Mouse (Mus musculus) heart, embryonic 10.5 days (tissue): ENCODE measurements around the gene Sult6b2. TPM values are rescaled to one million over a fixed set of nuclear protein-coding genes. Genes with fewer than 3 reads are reported as not detected.

Experiments used
- DNase-seq: peaks from one replicate; pipeline ENCODE4 v3.0.0-alpha.2; 2017; ENCODE audit warnings: low spot score
- H3K27ac ChIP-seq: fragments of 300-500 bp; sonication (generic); 2 replicates; pipeline ENCODE4 v1.5.1; 2016; ENCODE audit warnings: mild to moderate bottlenecking
- H3K27me3 ChIP-seq: fragments of 300-500 bp; sonication (generic); 2 replicates; pipeline ENCODE4 v1.6.1; 2016; ENCODE audit warnings: mild to moderate bottlenecking; ENCODE audit not compliant: poor library complexity, insufficient read depth, severe bottlenecking
- H3K36me3 ChIP-seq: fragments of 300-500 bp; sonication (generic); 2 replicates; pipeline ENCODE4 v1.6.1; 2016; ENCODE audit warnings: mild to moderate bottlenecking, moderate library complexity
- H3K4me1 ChIP-seq: fragments of 300-500 bp; sonication (generic); 2 replicates; pipeline ENCODE4 v1.6.1; 2016; ENCODE audit warnings: mild to moderate bottlenecking
- H3K4me3 ChIP-seq: fragments of 300-500 bp; sonication (generic); 2 replicates; pipeline ENCODE4 v1.5.1; 2016; ENCODE audit warnings: mild to moderate bottlenecking, moderate library complexity
- H3K9me3 ChIP-seq: fragments of 300-500 bp; sonication (generic); 2 replicates; pipeline ENCODE4 v1.6.1; 2016; ENCODE audit warnings: mild to moderate bottlenecking, moderate library complexity
- WGBS: fragments of 180-500 bp; shearing (Covaris S2); methylation state at CpG from one replicate; pipeline ENCODE4 v1.1.7; 2016; 5-methylcytosine and 5-hydroxymethylcytosine counted together
- polyA plus RNA-seq: library from polyadenylated mRNA; unstranded; fragments of >200 nt; fragmentation: Nextera tagmentation; extraction: Ambion mirVana; gene quantifications from 2 replicates; pipeline ENCODE4 v1.2.1, GENCODE M21; 2016

The Sult6b2 gene
- polyA plus RNA-seq, 1 experiment from 2014 or later = not detected

DNA sequence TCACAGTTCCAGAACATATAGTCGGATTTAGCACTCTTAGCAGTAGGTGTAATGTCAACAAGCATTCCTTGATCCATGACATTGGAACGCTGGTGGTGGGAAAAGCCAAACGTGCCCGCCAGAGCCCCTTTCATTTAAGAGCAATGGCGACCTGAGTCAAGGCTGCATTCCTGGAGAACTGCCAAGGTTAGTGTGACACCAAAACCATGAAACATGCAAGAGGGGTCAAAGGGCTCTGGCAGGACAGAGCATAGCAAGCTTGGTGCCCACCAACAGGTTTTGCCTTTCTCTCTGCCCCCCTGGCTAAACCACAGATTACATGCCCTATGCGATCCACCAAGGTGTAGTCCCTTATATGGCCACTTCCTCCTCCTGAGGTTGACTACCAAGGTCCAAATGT, 65.7 kb downstream of the Sult6b2 start:
- Histone ChIP-seq H3K4me3 (no peak overlapping the region), H3K4me1 (peaks cover 16% of the 10 kb centered on the region), H3K9me3 (no peaks in the 10 kb centered on the region), H3K27me3 (peaks cover 4% of the 10 kb centered on the region; the same call in 1 of the 2 replicates), H3K36me3 (no peaks in the 10 kb centered on the region), H3K27ac (no peak overlapping the region)
- 82% methylated on average over 6 of the region's 6 CpGs for WGBS
- DNase-seq = no peak

DNA sequence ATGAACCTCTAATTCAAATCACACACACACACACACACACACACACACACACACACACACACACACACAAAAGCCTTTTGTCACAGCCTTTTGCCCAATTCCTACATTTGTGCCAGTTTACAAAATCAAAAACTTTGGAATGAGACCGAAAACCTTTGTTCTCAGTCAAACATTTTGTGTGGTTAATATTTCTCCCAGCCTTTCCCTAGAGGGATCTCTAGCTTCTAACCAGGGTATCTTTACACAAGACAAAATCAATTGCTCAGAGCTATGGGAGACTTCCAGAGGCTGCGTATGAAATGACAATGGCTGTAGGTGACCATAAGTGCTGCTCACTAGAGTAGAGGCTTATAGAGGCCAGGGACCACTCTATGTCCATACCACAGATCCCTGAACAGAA, 66.1 kb downstream of the Sult6b2 start:
- DNase-seq = no peak
- no peaks in the 10 kb centered on the region for H3K9me3 ChIP-seq
- H3K27ac ChIP-seq = no peak overlapping the region
- H3K36me3 ChIP-seq = no peaks in the 10 kb centered on the region
- no peak overlapping the region for H3K4me3 ChIP-seq
- H3K4me1 ChIP-seq = peaks cover 16% of the 10 kb centered on the region
- H3K27me3 ChIP-seq = peaks cover 4% of the 10 kb centered on the region; the same call in 1 of the 2 replicates
- 93% methylated on average over 2 of the region's 2 CpGs for WGBS

DNA sequence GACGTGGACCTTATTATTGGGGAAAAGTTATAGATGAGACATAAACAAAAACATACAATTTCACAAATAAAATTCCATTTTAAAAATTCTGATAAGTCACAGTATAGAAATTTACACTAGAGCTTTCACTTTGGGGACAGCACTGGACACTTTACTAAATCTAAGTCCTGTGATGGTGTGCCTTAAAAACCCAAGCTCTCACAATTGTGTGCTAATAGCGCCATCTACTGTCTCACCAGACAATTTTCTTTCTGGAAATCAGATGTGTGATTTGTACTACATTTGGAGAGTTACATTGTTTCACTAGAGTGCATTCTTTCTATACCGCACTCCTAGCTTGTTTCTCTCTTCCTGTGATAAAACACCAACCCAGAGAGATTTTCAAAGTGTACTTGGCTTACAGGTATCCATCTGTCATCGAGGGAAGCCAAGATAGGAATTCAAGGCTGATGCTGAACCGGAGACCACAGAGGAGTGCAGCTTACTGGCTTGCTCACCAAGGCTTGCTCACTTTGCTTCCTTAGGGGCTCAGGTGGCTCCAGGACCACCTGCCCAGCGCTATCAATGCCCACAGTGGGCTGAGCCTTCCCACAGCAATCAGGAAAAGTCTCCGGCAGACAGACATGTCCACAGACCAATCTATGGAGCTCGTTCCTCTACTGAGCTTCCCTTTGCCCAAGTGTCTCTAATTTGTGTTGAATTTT, 68.8 kb downstream of the Sult6b2 start:
- DNase-seq = no peak
- H3K4me1 ChIP-seq = peaks cover 10% of the 10 kb centered on the region
- peaks cover 4% of the 10 kb centered on the region; the same call in 1 of the 2 replicates for H3K27me3 ChIP-seq
- no peaks in the 10 kb centered on the region for H3K36me3 ChIP-seq
- no peak overlapping the region for H3K4me3 ChIP-seq
- no peaks in the 10 kb centered on the region for H3K9me3 ChIP-seq
- no peak overlapping the region for H3K27ac ChIP-seq
- 46% methylated on average over 8 of the region's 8 CpGs for WGBS

Other genes with a start within 250 kb of the Sult6b2 start
- gene Kcnj8, start 232.9 kb downstream of the Sult6b2 start, polyA plus RNA-seq = 0.70 and 1.4 TPM in 2 replicates
- gene Abcc9, start 102.2 kb downstream of the Sult6b2 start, polyA plus RNA-seq = 11.2 and 25.6 TPM in 2 replicates
- 100 and 105 TPM in 2 replicates for gene Cmas, start 47.8 kb downstream of the Sult6b2 start, polyA plus RNA-seq
- gene St8sia1, start 159.9 kb upstream of the Sult6b2 start, polyA plus RNA-seq = 3.1 and 3.4 TPM in 2 replicates